Mouse (Mus musculus) cerebellum, adult (tissue): ENCODE data around the gene Osbpl2.

Experiments used
- ATAC-seq: cut with Nextera tagmentation; 2 replicates; pipeline ENCODE4 v1.9.2; 2017; ENCODE audit warnings: mild to moderate bottlenecking, moderate library complexity, mixed read lengths; ENCODE audit not compliant: insufficient number of reproducible peaks, low FRiP score, low TSS enrichment

The Osbpl2 gene

GRCm38 (mm10) chr2:180118661-180119438, at the start of gene Osbpl2:
Gene Osbpl2, plus strand, starts transcription at chr2:180119306.
- peak; percentile 95 for ATAC-seq

DNA sequence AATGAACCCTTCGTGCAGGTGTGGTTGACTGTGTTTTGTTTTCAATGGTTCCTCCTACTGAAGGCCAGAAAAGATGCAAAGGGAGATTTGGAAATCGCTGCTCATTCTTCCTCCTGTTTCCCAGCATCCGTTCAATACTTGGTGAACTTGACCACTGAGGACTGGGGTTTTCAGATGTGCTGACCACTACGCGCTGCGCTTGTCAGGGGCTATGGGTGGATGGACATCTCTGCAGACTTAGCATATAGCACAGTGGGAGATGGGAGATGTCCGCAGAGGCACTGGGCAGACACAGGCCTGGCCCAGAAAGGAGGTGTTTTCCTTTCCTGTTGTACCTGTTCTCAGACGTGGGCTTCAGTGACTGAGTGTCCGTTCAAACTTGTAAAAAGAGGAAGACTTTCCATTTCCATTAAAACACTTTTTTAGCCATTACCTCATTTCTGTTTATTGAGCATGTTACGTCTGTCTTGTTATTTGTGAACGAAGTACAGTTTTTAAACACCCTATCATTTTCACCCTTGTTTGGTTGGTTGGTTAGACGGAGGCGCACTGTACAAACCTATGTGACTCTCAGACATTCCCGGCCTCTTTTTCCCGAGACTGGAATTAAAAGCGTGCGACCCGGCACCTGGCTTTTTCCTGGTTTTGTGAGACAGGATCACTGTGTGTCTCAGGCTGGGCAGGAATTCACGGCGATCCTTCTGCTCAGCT, 49.2 kb upstream of the Osbpl2 start:
- ATAC-seq = no peak

DNA sequence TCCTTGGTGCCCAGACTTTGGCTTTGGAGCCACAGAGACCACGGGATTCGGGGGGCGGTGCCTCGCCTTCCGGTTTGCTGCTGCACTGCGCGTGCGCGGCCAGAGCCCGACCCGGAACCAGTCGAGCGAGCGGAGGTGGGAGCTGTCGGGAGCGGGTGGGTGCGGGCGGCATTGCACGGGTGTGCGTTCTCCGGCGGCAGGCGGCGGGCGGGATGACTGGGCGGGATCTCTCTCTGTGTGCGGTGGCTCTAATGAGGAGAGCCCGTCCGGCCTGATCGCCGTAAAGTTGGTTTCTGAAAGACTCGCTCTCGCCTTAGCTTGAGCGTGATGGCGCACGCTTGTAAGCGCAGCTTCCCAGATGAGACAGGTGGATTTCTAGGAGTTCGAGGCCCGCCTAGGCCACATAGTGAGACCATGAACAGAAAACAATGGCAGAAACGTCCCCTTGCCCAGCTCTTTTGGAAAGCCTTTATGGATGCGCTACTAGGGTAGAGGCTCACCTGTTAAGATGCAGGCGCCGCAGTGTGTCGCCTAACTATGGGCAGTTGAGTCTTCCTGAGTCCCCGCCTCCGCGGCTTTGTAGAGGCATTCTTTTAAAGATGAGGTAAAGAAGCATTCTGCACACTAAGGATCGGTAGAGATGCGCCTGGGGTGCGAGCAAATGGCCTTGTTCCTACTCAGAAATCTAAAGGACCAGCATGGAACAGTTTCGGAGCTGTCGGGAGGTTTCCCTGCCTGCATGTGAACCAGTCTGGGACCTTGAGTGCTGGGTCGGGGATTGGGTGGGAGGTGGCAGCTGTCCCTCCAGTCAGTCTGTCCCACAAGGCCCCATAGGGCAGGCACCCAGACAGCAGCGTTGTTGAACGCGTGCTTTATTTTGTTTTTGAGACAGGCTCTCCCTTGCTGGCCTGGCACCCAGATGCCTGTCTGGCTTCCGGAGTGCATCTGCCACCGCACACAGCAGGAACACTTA, 48.3 kb upstream of the Osbpl2 start, which contains the start of gene Mtg2:
Mtg2 (plus strand) TSS at position 108 of the 973 bp plus-strand sequence.
- peak; percentile 93 for ATAC-seq

GRCm38 (mm10) chr2:180071671-180072070, 47.4 kb upstream of the Osbpl2 start:
- no peak for ATAC-seq

DNA sequence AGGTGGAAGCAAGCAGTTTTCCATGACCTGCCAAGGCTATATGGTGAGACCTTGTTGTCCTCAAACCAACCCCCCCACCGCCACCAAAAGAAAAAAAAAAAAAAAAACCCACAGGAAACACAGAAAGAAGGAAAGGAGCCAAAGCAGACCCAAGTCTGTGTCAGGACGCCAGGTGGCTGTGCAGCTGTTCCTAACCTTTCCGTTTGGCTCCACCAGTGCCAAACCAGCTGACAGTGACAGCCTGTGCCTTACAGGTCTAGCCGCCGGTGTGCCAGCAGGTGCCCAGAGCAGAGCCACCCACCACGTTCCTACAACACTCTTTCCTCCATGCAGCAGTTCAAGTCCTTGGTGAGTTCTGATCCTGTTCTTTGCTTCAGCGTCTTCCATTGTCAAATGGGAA, 46.2 kb upstream of the Osbpl2 start:
- no peak for ATAC-seq

DNA sequence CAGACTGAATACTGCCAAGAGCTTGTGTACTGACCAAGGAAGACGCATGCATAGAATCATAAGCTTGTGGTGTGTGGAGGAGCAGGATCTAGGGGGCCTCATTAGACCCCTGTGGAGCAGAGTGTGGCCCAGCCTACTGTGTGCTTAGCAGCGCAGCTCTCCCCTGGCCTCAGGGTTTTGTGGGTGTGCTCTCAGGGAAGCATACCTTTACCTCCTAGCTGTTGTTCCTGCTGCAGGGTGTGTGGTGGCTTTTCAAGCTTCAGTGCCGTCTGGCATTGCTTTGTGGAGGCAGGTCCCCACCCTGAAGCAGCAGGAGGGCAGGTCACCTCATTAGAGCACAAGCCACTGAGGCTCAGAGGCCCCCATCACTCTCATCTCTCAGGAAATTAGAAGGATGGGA, 41.5 kb upstream of the Osbpl2 start:
- ATAC-seq = no peak

DNA sequence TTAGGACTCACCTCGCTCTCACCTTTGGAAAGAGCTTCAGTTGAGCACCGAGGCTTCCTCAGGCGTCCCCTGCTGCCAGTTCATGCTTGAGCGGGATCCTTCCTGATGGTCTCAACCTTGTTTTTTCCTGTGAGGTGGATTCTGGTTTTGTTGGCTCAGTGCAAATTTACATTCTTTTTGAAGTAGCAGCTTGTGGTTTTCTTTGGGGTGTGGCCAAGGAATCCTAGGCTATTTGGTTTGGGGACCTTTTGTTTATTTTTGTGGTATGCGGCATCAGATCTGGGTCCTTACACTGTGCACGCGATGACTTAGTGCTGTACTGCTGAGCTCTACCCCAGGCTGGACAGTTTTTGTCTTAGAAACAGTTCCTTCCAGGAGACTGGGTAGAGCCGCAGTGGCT, 38.4 kb upstream of the Osbpl2 start:
- no peak for ATAC-seq

DNA sequence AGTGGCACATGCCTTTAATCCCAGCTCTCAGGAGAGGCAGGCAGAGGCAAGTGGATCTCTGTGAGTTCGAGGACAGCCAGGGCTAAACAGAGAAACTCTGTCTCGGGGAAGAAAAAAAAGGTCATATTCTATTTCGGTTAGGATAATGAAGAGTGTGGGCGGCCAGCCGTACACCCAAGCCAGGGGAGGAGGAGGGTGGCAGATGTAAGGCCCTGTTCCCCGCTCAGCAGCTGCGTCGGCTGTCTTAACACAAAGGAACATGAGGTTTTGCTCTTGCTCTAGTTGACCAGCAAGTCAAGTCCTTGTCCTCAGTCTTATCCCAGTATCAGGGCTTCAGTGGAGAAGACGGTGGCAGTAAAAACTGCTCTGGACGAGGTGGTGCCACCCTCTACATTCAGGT, 36.0 kb upstream of the Osbpl2 start:
- ATAC-seq = no peak

GRCm38 (mm10) chr2:180084565-180084964, 34.5 kb upstream of the Osbpl2 start:
- no peak for ATAC-seq

DNA sequence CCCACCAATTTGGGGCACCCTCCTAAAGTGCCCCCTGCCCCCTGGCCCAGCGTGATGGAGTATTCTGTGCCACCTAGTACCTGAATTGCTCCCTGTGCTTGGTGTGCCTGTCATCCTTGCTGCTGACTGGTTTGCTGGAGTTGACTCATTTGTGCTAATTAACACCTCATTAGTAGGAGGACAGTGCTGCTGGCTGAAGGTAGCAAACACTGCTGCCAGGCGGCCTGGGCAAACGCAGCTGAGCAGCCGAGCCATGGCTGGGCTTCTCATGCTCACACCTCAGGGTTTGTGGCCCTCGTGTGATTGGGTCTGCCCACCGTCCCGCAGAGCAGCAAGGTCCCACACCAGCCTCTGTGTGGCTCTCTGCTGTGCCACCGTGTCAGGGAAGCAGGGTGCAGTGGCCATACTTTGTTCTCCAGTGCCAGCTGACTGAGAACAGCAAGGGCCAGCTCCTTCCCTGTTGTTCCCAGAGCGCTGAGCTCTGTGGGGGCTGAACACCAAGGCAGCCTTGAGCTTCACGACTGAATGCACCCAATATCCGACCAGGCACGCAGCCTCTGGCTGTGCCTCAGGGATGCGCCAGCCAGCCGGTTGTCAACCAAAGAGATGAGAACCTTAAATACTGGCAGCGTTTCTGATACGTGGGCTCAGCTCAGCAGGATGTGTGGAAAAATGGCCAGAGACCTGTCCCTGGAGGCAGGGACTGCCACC, 33.0 kb upstream of the Osbpl2 start:
- 0 out of 2 replicates have a peak, but pooled peaks have one; percentile 57 for ATAC-seq

GRCm38 (mm10) chr2:180086637-180087027, 32.5 kb upstream of the Osbpl2 start:
- ATAC-seq = no peak

GRCm38 (mm10) chr2:180087472-180087871, 31.6 kb upstream of the Osbpl2 start:
- ATAC-seq = no peak

GRCm38 (mm10) chr2:180090285-180090684, 28.8 kb upstream of the Osbpl2 start:
- no peak for ATAC-seq

DNA sequence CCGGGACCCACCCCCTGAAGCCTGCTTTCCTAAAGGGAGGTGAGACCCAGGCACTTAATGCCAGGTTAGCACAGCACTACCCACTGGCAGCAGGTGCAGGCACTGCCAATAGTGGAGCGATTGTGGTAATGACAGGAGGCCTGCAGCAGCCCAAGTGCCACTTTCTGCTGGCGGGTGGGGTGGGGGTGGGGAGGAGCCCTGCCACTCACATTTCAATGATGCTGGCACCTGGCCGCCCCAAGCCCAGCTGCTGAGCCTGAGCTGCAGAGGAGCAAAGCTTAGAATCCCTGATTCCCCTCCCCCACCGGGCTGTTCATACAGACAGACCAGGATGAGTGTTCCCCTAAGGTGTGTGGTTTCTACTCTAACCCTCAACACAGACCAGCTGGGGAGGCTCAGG, 23.4 kb upstream of the Osbpl2 start:
- no peak for ATAC-seq

- ATAC-seq = no peak
Observed at GRCm38 (mm10) chr2:180097585-180097984, 21.5 kb upstream of the Osbpl2 start.

DNA sequence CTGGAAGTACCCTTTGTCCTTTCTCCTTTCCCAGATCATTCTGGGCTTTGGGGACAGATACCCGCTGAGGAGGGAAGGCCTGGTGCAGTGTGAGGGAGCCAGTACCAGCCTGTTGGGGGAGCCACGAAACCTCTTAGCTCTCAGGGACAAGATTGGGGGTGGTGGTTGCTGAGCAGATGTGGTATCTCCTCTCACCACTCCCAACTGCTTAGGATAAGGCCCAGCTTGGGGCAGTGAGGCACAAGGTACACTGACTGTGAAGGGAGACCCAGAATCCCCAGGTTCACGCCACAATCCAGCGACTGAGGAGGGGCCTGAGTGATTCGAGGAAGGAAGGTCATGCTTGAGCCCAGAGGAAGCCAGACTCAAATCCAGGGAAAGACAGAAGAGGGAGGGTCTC, 20.9 kb upstream of the Osbpl2 start:
- no peak for ATAC-seq

GRCm38 (mm10) chr2:180099529-180099928, 19.6 kb upstream of the Osbpl2 start:
- ATAC-seq = no peak

DNA sequence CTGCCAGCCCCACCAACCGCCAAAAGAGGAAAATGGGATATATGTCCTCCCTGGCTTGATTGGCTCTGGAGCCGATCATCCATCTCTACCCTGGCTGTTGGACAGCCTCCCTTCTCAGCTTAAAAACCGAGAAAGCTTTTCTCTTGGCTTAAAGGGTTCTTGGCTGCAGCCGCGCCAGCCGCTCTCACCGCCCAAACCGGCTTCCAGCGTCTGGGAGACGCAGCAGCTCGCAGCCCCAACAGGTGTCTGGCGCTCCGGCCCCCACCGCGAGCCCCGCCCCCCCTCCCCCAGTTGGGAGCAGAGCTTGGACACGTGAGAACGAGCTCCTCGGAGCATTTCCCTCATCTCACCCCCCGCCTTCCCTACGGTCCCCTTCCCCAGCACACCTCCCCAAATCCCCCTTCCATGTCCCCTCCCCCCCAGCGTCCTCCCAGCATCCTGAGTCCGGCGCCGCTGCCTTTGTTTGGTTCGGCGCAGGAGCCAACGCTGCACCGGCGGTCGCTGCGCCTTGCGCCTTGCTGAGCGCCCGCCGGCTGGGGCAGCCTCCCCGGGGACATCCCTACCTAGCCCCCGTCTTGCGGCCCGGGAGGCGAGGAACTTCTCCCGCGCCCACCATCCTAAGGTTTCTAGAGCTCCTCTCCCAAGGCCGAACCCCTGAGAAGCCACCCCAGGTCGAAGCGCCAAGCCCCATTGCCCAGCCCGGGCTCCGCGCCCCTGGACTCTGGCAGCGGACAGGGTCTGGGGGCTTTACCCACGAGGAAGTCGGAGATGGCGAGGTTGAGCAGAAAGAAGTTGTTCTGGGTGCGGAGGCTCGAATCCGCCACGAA, 15.7 kb upstream of the Osbpl2 start:
- ATAC-seq = no peak
